Mouse (Mus musculus) kidney, adult 2 months (tissue): ENCODE measurements around the gene Myh11.

Experiments used
- CTCF ChIP-seq: fragments of 200-500 bp; conservative IDR thresholded peaks from 2 replicates; pipeline ENCODE4 v1.5.1; 2011; ENCODE audit warnings: low read depth, mild to moderate bottlenecking, control low read depth, low read length, moderate library complexity, mixed read lengths; ENCODE audit not compliant: insufficient read depth, insufficient read length
- POLR2A ChIP-seq: fragments of 200-500 bp; IDR thresholded peaks from one replicate; pipeline ENCODE4 v1.6.1; 2011; ENCODE audit warnings: low read depth, low read length, control low read depth

- no peak for TF ChIP-seq POLR2A
- no peak for TF ChIP-seq CTCF
Observed at GRCm38 (mm10) chr16:14163731-14164130, 127.4 kb downstream of the Myh11 start.
